Mouse (Mus musculus) kidney, postnatal 0 days (tissue): ENCODE data around the gene Rpap1. TPM values are rescaled to one million over a fixed set of nuclear protein-coding genes. Genes with fewer than 3 reads are reported as not detected.

ENCODE experiments used
- ATAC-seq: fragments of 200-750 bp; cut with Nextera tagmentation; replicated peaks from 2 replicates; pipeline ENCODE4 v1.8.0; 2017; ENCODE audit warnings: low read depth, moderate number of reproducible peaks, moderate TSS enrichment, moderate library complexity; ENCODE audit not compliant: low FRiP score
- DNase-seq: peaks from one replicate; pipeline ENCODE4 v3.0.0-alpha.2; 2016; ENCODE audit warnings: low spot score
- H3K27ac ChIP-seq: fragments of 300-500 bp; sonication (generic); 2 replicates; pipeline ENCODE4 v1.5.1; 2014; ENCODE audit warnings: mild to moderate bottlenecking
- H3K27me3 ChIP-seq: fragments of 300-500 bp; sonication (generic); 2 replicates; pipeline ENCODE4 v1.6.1; 2014; ENCODE audit warnings: low read length, mixed read lengths; ENCODE audit not compliant: insufficient read depth
- H3K36me3 ChIP-seq: fragments of 300-500 bp; sonication (generic); 2 replicates; pipeline ENCODE4 v1.6.1; 2014; ENCODE audit warnings: low read length, mixed read lengths; ENCODE audit not compliant: insufficient read depth
- H3K4me1 ChIP-seq: fragments of 300-500 bp; sonication (generic); replicated peaks from 2 replicates; pipeline ENCODE4 v1.6.1; 2014; ENCODE audit warnings: antibody characterized with exemption, low read length, mixed read lengths; ENCODE audit not compliant: insufficient read depth
- H3K4me2 ChIP-seq: fragments of 300-500 bp; sonication (generic); 2 replicates; pipeline ENCODE4 v1.6.1; 2014; ENCODE audit warnings: mild to moderate bottlenecking, low read length, moderate library complexity, mixed read lengths
- H3K4me3 ChIP-seq: fragments of 300-500 bp; sonication (generic); replicated peaks from 2 replicates; pipeline ENCODE4 v1.5.1; 2014; ENCODE audit warnings: low read depth, low read length
- H3K9ac ChIP-seq: fragments of 300-500 bp; sonication (generic); 2 replicates; pipeline ENCODE4 v1.6.1; 2014; ENCODE audit warnings: low read depth, low read length
- H3K9me3 ChIP-seq: fragments of 300-500 bp; sonication (generic); replicated peaks from 2 replicates; pipeline ENCODE4 v1.6.1; 2016; ENCODE audit warnings: low read length, inconsistent platforms, mixed read lengths
- CTCF ChIP-seq: IDR thresholded peaks from 2 replicates; pipeline ENCODE4 v1.5.1; 2016; ENCODE audit warnings: antibody characterized with exemption, low read depth, mild to moderate bottlenecking, moderate library complexity
- WGBS: fragments of 180-500 bp; shearing (Covaris S2); extraction: QIAGEN DNeasy Blood & Tissue Kit; methylation state at CpG from one replicate; pipeline ENCODE4 v1.1.7; 2014; 5-methylcytosine and 5-hydroxymethylcytosine counted together
- polyA plus RNA-seq: library from polyadenylated mRNA; unstranded; fragments of >200 nt; fragmentation: Nextera tagmentation; extraction: Ambion mirVana; gene quantifications from 2 replicates; pipeline ENCODE4 v1.2.1, GENCODE M21; 2015

Rpap1 gene
- polyA plus RNA-seq, 1 experiment from 2014 or later: 15.7 TPM

DNA sequence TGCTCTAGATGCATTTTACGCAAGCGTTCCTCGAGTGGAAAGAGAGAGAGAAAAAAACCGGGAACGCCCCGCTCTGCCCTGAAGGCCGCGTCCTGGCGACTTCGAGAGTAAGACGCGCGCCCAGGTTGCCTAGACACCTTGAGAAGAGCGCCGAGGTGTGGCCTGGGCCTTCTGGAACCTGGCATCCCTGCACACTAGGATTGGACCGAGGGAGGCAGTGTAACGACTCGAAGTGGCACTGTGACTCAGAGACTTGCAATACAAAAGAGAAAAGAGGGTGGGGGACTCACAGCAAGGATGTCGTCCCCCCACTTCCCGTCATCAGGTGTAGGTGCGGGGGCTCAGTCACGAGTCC, 43.6 kb downstream of the Rpap1 start:
- Histone ChIP-seq H3K9ac (no peak overlapping the region), H3K27ac (no peak overlapping the region), H3K27me3 (peaks cover 11% of the 10 kb centered on the region), H3K4me2 (peak overlapping the region; percentile 99), H3K9me3 (no peaks in the 10 kb centered on the region), H3K4me3 (no peak overlapping the region; the same call in 1 of the 2 replicates), H3K4me1 (peaks cover 19% of the 10 kb centered on the region), H3K36me3 (no peaks in the 10 kb centered on the region)
- ATAC-seq (no peak), DNase-seq (no peak)
- 18% methylated on average over 22 of the region's 22 CpGs for WGBS
- no peak for TF ChIP-seq CTCF

DNA sequence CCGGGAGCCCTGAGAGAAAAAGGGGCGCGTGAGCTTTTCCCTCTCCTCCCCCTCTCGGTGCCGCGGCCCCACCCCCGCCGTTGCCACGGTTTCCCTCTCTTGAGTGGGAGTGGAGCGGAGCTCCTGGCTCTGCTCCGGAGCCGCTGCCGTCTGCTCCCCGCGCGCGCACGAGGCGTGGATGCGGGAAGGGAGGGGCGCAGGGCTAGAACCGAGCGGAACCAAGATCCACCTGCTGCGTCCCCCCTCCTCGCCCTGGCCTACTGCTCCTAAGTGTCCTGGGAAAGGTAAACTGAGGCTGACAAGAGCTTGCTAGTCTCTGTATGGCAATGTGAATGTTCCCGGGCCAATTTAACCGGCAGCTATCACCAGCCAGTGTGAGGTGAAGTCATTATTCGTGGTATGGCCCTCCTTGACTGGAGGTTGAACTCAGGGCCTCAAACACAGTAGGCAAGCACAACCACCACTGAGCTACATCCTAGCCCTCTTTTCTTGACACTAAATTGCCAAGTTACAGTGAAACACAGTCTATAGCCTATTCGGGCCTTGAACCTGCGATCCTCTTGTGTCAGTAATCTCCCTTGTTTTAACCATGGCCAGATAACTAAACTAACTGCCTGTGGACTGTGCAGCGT, 44.0 kb downstream of the Rpap1 start:
- Histone ChIP-seq H3K4me3 (peak overlapping the region; percentile 67), H3K27ac (no peak overlapping the region), H3K4me1 (peaks cover 19% of the 10 kb centered on the region), H3K27me3 (peaks cover 11% of the 10 kb centered on the region), H3K9ac (peak overlapping the region; percentile 52; the same call in 1 of the 2 replicates), H3K9me3 (no peaks in the 10 kb centered on the region), H3K36me3 (no peaks in the 10 kb centered on the region), H3K4me2 (peak overlapping the region; percentile 99)
- ATAC-seq (no peak), DNase-seq (no peak)
- no peak for TF ChIP-seq CTCF
- WGBS: 13% methylated on average over 24 of the region's 31 CpGs

DNA sequence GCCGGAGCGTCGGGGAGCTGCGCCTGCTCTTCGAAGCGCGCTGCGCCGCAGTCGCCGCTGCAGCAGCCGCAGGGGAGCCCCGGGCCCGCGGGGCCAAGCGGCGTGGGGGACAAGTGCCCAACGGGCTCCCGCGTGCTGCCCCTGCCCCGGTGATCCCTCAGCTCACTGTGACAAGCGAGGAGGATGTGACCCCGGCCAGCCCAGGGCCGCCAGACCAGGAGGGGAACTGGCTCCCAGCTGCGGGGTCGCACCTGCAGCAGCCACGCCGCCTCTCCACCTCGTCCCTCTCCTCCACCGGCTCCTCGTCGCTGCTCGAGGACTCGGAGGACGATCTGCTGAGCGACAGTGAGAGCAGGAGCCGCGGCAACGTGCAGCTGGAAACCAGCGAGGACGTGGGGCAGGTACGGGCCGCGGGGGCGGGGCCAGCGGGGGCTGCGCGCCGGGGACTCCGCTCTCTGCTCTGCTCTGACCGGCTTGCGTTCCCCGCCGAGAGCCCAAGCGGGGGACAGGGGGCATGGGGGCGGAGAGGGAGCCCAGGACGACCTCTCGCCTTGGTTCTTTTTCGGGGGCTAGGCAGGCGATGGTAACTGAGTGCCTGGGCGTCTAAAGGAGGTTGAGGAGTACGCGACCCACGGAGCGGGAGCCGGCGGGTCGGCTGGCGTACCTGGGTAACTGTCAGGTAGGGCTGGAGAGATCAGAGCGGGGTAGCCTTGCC, 44.7 kb downstream of the Rpap1 start:
- H3K4me3 ChIP-seq: peak overlapping the region; percentile 67
- WGBS: 1% methylated on average over 54 of the region's 70 CpGs
- H3K4me1 ChIP-seq: peaks cover 19% of the 10 kb centered on the region
- peak overlapping the region; percentile 99 for H3K4me2 ChIP-seq
- peaks cover 11% of the 10 kb centered on the region for H3K27me3 ChIP-seq
- no peaks in the 10 kb centered on the region for H3K9me3 ChIP-seq
- no peaks in the 10 kb centered on the region for H3K36me3 ChIP-seq
- H3K27ac ChIP-seq: no peak overlapping the region
- no peak for TF ChIP-seq CTCF
- H3K9ac ChIP-seq: peak overlapping the region; percentile 52
- ATAC-seq (0 out of 2 replicates have a peak, but pooled peaks have one; percentile 29), DNase-seq (no peak)

DNA sequence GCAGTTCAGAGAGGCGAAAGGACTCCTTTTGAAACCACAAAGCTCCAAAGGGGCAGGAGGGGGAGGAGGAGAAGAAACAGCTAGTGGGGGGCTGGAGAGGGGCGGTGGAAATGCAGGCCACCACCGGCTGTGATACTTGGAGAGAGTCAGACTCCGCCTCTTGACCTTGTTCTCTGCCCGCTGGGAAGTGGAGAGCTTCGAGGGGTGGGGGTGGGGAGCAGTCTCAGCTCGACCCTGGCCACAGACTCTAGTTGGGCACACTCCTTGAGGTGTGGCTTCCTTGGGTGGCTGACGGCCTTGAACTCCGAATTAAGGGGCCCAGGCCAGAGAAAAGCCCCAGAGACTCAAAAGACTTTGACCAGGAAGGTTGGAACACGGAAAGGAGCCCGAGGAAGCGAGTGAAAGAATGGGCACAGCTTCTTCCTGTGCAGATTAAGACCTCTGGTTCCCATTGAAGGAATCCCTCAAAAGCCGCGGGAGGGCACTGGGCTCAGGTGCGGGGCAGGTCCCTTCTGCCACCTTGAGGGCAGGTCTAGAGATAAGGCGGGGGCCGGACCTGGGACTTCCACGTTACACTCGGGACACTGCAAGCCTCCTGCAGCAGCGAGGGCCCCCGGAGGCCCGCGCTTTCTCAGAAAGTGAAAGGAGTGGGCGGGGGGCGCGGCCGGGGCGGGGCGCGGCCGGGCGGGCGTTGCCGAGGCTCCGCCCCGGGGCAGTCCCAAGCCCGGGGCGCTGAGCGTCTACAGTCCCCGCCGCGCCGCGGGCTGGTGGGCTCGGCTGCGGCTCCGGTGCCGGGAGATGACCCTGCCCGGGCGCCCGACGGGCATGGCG, 45.5 kb downstream of the Rpap1 start, which contains the start of gene Itpka:
Gene Itpka, plus strand, starts transcription at position 757 of the 831 bp plus-strand sequence.
- peak within 1 kb of the TSS; percentile 67 for H3K4me3 ChIP-seq
- TF ChIP-seq CTCF: no peak
- peak; percentile 75 for ATAC-seq
- under 1% methylated on average over 50 of the region's 53 CpGs for WGBS
- peak within 1 kb of the TSS; percentile 52 for H3K9ac ChIP-seq
- peak within 1 kb of the TSS; percentile 99 for H3K4me2 ChIP-seq
- H3K36me3 ChIP-seq: no peaks in the 10 kb centered on the region
- peaks cover 11% of the 10 kb centered on the region for H3K27me3 ChIP-seq
- DNase-seq: peak; percentile 72
- H3K4me1 ChIP-seq: peaks cover 19% of the 10 kb centered on the region
- no peaks in the 10 kb centered on the region for H3K9me3 ChIP-seq
- peak within 1 kb of the TSS; percentile 77 for H3K27ac ChIP-seq

DNA sequence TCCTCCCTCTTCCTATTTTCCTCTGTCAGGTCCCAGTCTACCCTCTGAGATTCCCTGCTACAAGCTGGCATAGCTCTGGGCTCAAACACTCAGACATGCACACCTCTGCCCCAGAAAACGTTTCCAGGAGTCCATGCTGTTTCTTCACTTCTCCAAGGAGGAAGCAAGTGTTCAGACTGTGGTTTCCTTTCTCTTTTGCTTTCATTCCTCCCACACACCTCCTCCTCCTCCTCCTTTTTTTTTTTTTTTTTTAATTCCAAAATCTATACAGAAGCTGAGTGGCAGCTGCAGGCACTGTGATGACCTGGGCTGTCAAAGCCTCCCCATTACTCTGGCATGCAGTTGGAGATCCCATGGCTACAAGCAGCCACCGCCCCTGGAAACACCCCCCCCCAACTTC, 46.8 kb downstream of the Rpap1 start:
- Histone ChIP-seq H3K36me3 (no peaks in the 10 kb centered on the region), H3K9me3 (no peaks in the 10 kb centered on the region), H3K27ac (no peak overlapping the region), H3K4me2 (no peak overlapping the region), H3K27me3 (peaks cover 11% of the 10 kb centered on the region), H3K4me1 (peaks cover 19% of the 10 kb centered on the region), H3K9ac (no peak overlapping the region), H3K4me3 (no peak overlapping the region)
- TF ChIP-seq CTCF: no peak
- WGBS: 18% methylated on average over 2 of the region's 2 CpGs
- DNase-seq (no peak), ATAC-seq (no peak)

DNA sequence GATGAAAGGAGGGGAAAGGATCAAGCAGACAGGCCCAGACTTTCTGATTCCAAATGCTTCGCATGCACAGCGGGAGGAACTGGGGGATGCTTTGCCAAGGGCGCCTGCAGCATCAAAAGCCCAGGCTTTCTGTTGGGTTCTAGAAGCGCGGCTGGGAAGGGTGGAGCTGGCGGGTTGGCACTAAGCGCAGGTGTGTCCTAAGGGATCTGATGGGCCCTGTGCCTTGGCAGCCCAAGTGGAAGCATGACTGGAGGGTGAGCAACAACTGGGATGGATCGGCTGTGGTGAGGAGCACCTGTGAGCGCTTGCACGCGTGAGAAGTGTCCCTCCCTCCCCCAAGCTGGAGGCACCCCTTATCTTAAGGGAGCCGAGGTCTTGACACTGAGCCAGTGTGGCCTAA, 50.2 kb downstream of the Rpap1 start:
- no peak for DNase-seq
- WGBS: 20% methylated on average over 12 of the region's 12 CpGs

More for the DNA sequence above, 50.2 kb downstream of the Rpap1 start:
- Histone ChIP-seq H3K27ac (no peak overlapping the region), H3K27me3 (no peaks in the 10 kb centered on the region), H3K4me3 (no peak overlapping the region), H3K36me3 (peaks cover 18% of the 10 kb centered on the region; the same call in 1 of the 2 replicates), H3K9ac (no peak overlapping the region), H3K9me3 (no peaks in the 10 kb centered on the region), H3K4me2 (no peak overlapping the region), H3K4me1 (no peaks in the 10 kb centered on the region)
- TF ChIP-seq CTCF: no peak
- ATAC-seq: no peak
